Mouse (Mus musculus): ENCODE results near the gene Cpne9.

Gene Cpne9

GRCm38 (mm10) chr6:113344321-113344720, 62.2 kb downstream of the Cpne9 start:
- no peak for DNase-seq

- DNase-seq = no peak
Measured at GRCm38 (mm10) chr6:113346897-113347296, 64.8 kb downstream of the Cpne9 start.

- no peak for DNase-seq
Measured at GRCm38 (mm10) chr6:113350538-113350937, 68.4 kb downstream of the Cpne9 start.

- DNase-seq = no peak
Measured at GRCm38 (mm10) chr6:113351161-113351560, 69.1 kb downstream of the Cpne9 start.

- DNase-seq = no peak
Measured at GRCm38 (mm10) chr6:113351653-113352052, 69.5 kb downstream of the Cpne9 start.

- DNase-seq = no peak
Measured at GRCm38 (mm10) chr6:113352820-113353219, 70.7 kb downstream of the Cpne9 start.

- DNase-seq = no peak
Measured at GRCm38 (mm10) chr6:113353696-113354095, 71.6 kb downstream of the Cpne9 start.
